Mouse (Mus musculus): ENCODE data around the gene Cox4i1. TPM values are rescaled to one million over a fixed set of nuclear protein-coding genes. Genes with fewer than 3 reads are reported as not detected.
"Not testable (repeated sequence)": the region's sequence is repeated elsewhere in the genome, so short reads cannot be mapped to it uniquely, and the experiment has no call there.

Cox4i1 gene
- polyA plus RNA-seq, 2 experiments from 2014 or later, result 1,217 to 1,292 TPM

GRCm38 (mm10) chr8:120665726-120666455, 2.1 kb upstream of the Cox4i1 start:
- no peak for ATAC-seq

- no peak for ATAC-seq
Observed at GRCm38 (mm10) chr8:120666807-120667470, 1.1 kb upstream of the Cox4i1 start.

DNA sequence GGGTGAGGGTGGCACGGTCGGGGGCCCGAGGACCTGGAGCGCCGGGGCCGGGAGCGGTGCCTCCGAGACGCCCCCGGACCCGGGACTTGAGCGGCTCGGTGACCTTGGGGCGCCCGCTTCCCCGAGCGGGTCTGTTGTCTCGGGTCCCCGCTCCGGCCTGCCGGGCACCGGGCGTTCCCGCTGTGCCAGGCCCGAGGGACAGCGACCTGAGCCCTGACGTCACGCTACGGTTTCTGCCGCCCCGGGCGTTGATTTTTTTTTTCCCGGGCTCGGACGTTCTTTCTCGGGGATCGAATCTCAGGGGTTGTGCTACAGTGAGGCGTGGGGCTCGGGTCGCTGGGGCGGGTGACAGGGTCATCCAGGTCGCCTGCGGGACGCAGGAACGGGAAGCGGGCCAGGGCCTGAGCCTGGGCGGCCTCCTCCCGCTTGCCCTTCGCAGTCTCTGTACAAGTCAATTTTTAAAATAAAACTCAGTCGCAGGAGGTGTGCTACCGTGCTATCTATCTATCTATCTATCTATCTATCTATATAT, 418 bp downstream of the Cox4i1 start, which contains the start of gene Emc8:
TSS of gene Emc8 (minus strand) at position 200 of the 532 bp plus-strand sequence.
- ATAC-seq, result no peak

GRCm38 (mm10) chr8:120671775-120672174, 3.8 kb downstream of the Cox4i1 start:
- ATAC-seq, result no peak

GRCm38 (mm10) chr8:120672626-120673229, 4.7 kb downstream of the Cox4i1 start:
- ATAC-seq, result no peak

DNA sequence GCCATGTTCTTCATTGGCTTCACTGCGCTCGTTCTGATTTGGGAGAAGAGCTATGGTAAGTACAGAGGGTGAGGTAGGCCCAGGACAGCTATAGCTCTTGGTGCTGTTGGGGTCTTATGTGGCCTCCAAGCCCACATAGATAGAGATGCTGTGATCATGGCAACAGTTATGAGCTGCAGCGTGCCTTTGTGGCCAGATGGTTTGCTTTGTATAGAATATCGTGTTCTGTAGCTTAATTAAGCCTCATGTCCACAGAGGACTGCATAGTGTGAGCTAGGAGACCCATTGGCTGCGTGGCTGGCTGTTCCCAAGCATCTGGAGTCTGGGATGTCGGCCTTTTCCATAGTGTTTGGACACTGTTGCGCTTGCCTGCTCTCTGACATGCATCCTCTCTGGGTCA, 5.3 kb downstream of the Cox4i1 start:
- ATAC-seq, result no peak

- no peak for ATAC-seq
Observed at GRCm38 (mm10) chr8:120675718-120676117, 7.7 kb downstream of the Cox4i1 start.

DNA sequence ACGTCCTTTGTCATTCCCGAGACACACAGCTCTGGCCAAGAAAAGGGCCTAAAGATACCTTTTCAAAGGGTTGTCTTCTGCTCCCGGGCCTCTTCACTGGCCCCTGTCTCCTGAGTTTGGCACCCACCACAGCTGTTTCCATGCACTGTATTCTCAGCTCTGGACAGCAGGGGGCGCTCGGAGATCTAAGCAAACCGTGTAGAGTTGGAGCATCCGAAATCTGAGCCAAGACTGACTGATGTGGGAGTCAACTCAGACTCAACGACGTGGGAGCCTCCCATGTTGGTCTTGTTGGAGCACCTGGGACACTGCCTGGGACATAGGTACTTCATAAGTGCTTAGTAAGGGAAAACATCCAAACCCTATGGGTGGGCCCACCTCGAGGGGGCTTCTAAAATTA, 10.4 kb downstream of the Cox4i1 start:
- ATAC-seq, result peak; percentile 68

DNA sequence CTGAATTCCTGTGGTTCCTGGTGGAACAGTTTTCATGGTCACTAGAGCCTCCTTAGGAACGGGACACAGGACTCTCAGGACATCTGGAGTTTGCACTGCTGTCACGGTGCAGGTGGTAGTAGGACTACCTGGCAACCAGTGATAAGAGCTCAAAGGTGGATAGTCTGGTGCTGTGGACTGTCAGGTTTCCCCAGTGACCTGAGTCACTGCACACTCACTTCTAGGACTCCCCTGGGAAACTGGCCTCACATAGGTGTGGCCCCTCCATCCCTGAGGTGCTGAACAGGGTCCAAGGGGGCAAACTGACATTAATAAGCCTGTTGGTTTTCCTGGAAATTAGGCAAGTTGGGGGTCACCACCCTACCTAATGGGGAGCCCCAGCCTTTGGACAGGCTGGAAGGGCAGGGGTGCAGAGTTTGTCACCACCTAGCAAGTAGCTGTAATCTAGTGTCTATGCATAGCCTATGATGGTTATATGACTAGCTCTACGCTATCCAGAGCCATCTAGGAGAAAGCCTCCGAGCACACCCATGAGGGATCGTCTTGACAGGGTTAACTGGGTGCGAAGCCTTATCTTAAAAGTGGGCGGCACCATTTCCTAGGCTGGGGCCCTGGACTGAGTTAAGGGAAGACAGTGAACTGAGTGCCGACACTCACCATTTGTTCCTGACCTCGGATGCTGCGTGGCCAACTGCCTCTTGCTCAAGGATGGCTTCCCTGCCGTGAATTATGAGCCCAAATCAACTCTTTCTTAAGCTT, 11.8 kb downstream of the Cox4i1 start:
- no peak for ATAC-seq

DNA sequence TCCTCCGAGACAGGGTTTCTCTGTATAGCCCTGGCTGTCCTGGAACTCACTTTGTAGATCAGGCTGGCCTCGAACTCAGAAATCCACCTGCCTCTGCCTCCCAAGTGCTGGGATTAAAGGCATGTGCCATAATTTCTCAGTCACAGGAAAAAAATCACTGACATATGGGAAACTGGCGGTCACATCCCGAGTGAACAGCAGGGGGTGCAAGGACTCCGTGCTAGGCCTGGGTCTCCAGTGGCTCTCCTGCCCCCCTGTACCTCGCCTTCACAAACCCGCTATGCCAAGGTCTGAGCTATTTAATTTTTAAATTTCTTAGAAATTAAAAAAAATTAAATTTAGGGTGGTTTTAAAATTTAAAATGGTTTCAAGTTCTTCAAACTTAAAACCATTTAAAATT, 12.4 kb downstream of the Cox4i1 start:
- not testable (repeated sequence) for ATAC-seq

GRCm38 (mm10) chr8:120681113-120681512, 13.1 kb downstream of the Cox4i1 start:
- no peak for ATAC-seq

DNA sequence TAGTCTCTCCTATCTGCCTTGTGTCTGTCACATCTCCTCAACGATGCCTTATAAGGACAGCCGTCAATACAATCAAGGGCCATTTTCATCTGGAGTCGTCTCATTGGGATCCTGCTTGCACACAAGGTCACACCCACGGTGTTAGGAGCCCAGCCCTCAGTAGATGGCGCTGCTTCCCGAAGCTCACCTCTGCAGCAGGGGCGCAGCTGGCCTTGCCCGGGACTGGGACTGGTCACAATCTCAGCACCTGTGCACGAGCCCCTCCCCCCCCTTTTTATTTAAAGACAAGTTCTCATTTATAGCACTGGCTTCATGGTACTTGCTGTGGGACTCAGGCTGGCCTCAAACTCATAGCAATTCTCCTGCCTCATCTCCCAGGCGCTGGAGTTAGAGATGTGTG, 15.6 kb downstream of the Cox4i1 start:
- ATAC-seq, result peak; percentile 76

GRCm38 (mm10) chr8:120684082-120684481, 16.1 kb downstream of the Cox4i1 start:
- ATAC-seq, result no peak

DNA sequence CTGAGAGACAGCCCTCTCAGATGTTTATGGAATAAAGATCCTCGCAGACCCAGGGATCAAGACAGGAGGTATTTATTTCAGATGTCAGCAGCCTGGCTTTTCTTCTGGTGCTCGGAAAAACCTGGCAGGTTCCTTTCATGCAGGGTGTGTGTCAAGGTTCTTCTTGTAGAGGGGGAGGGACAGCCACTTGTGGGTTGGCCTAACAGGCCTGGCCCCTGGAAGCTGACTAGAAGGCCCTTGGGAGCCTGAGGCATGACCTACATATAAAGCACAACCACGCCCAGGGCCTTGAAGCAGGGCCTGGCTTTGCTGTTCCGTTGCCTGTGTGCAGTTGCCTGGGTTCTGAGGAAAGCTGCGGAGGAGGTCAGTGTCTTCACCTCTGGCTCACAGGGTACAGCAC, 17.1 kb downstream of the Cox4i1 start:
- ATAC-seq, result no peak

DNA sequence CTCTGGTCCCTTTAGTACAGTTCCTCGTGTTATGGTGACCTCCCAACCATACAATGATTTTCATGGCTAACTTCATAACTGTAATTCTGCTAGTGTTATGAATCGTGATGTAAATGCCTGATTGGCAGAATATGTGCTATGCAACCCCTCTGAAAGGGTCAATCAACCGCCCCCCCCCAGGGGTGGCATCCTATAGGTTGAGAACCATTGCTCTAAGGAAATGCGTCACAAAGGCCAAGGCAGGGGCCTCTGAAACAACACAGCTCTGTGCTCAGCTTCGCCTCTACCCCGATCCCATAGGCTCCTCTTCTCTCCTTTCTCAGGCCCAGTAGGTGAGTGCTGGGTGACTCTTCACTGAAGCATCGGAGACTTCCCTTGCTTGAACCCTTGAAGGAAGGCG, 17.6 kb downstream of the Cox4i1 start:
- ATAC-seq, result no peak

DNA sequence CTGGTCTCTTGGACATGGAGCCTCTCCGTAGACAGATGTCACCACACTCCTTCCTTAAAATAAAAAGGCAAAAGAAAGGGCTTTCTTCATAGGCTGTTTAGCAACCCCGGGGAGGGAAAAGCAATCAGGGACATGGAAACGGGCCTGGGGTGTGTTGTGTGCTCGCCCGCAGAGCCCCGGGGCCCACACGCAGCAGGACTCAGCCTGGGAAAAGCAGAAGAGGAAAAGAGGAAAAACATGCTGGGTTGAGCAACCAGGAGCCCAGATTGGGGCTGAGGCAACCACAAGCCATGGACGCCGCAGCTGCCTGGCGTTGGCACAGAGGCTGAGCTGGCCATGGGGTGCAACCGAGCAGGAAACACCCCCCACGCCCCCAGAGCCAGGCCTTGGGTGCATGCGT, 18.0 kb downstream of the Cox4i1 start:
- no peak for ATAC-seq

GRCm38 (mm10) chr8:120686576-120686975, 18.6 kb downstream of the Cox4i1 start:
- ATAC-seq, result no peak

GRCm38 (mm10) chr8:120687786-120688185, 19.8 kb downstream of the Cox4i1 start:
- ATAC-seq, result no peak

DNA sequence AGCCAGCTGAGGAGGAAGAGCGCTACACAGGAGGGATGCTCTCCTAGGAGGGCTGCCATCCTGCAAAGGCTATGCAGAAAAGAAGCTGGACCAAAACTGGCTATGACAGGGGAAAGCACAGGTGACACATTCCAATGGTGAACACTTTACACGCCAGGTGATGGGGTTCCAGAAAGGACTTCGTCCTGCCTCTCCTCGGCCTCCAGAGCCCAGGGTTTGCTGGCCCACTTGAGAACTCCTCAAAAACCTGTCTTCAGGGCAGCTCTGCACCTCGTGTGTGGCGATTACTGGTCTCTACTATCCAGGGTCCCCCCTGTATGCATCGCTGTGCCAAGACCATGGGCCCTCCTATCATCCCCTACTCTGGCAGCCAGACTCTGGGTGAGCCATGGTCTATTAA, 20.5 kb downstream of the Cox4i1 start:
- ATAC-seq, result no peak

- no peak for ATAC-seq
Observed at GRCm38 (mm10) chr8:120692934-120693333, 24.9 kb downstream of the Cox4i1 start.

DNA sequence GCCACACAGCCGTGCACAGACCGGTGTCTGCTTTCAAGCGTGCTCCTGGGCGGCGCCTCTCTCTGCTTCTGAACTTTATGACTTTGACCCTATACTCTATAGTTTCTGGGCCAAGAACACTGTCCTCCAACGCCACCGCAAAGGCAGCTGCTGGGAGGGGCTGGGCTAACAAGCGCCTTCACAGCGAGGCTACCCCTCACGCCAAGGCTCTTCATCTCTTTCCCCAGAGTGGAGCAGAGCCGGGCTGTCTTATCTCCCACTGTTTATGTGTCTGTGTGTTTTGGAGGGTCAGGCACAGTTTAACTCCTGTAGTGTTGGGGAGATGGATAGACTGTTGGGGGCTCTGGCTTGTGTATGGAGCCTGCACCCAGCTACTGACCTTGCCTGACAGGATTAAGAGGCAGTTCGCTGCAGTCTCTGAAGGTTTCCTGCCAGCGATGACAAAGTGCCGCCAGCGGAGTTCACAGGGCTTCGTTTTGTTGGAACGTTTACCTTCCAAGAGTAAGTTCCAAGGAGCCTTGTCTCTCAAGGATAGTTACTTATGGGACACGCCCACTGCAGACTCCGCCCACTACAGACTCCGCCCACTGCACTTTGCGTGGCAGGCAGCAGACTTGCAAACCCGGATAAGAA, 26.0 kb downstream of the Cox4i1 start:
- no peak for ATAC-seq

DNA sequence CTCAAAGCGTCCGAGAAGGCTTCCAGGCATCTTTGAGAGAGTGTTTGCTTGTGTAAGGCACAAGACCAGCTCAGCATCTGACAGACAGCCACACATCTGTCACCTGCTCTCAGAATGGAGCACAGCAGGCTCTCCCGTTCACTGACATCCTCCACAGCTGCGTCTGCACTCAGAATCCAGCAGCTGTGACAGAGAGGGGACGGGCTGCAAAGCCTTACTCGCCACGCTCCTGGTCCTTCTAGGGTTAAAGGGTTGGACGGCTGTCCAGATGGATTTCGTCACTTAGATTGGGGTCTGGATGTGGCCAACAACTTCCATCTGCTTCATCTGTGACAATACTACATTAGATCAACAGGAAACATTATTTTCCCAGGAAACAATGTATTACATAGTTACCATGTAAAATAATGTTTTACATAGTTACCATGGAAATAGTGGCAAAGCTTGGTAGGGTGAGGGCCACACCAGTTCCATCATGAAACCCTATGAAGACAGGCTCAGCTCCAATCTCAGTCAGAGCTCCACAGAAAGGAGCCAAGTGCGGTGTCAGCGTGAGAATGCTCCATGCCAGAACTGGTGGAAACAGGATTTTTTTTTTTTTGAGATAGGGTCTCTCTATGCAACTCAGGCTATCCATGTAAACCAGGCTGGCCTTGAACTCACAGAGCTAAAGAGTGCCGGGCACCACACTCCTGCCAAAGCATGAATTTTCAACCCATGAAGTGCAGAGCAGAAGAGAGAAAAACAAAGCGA, 28.6 kb downstream of the Cox4i1 start:
- no peak for ATAC-seq

Measured in activated CD4-positive, CD25-positive, alpha-beta regulatory T cell, adult 4 months (primary cell).